Mouse (Mus musculus) kidney, adult 2 months (tissue): ENCODE data around the gene Sim2.

Experiments
- CTCF ChIP-seq: fragments of 200-500 bp; conservative IDR thresholded peaks from 2 replicates; pipeline ENCODE4 v1.5.1; 2011; ENCODE audit warnings: low read depth, mild to moderate bottlenecking, control low read depth, low read length, moderate library complexity, mixed read lengths; ENCODE audit not compliant: insufficient read depth, insufficient read length
- POLR2A ChIP-seq: fragments of 200-500 bp; IDR thresholded peaks from one replicate; pipeline ENCODE4 v1.6.1; 2011; ENCODE audit warnings: low read depth, low read length, control low read depth

- no peak for TF ChIP-seq CTCF
- TF ChIP-seq POLR2A: no peak
Observed at GRCm38 (mm10) chr16:94079856-94080555, 4.7 kb upstream of the Sim2 start.
